Mouse (Mus musculus) large intestine, adult 2 months (tissue): ENCODE results near the gene 1110004F10Rik. TPM values are rescaled to one million over a fixed set of nuclear protein-coding genes. Genes with fewer than 3 reads are reported as not detected.
"Not testable (repeated sequence)": the region's sequence is repeated elsewhere in the genome, so short reads cannot be mapped to it uniquely, and the experiment has no call there.

Source experiments
- DNase-seq: peaks from one replicate; pipeline ENCODE4 v3.0.0-alpha.2; 2012; ENCODE audit warnings: low read depth, low spot score
- WGBS: fragments of 180-500 bp; shearing (Covaris S2); methylation state at CpG from one replicate; pipeline ENCODE4 v1.1.7; 2018; 5-methylcytosine and 5-hydroxymethylcytosine counted together
- polyA plus RNA-seq: library from polyadenylated mRNA; depleted of rRNA; stranded (reverse); fragments of >200 nt; gene quantifications from 2 replicates; pipeline ENCODE4 v1.2.3, GENCODE M21; 2012; rRNA removed

1110004F10Rik gene
- polyA plus RNA-seq: 31.2 and 31.5 TPM in 2 replicates

DNA sequence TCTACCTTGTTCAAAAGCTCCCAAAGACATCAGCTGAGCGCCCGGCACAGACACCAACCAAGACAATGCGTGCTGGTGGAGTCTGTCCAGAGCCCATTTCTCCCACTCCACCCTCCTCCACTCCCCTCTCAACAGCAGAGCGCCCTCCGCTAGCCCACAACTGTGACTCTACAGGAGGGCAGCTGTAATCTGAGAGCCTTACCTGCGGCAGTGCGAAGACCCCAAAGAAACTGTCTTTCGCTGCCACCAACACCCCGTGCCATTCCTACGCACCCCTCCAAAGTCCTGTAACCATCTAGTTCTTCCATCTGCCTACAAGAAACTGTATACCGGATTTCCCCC is at the start of gene 1110004F10Rik:
1110004F10Rik (plus strand) TSS at position 202 of the 342 bp plus-strand sequence.
- 4% methylated on average over 11 of the region's 11 CpGs for WGBS
- no peak for DNase-seq

GRCm38 (mm10) chr7:116002726-116003125 is 36.5 kb upstream of the 1110004F10Rik start:
- 86% methylated on average over 4 of the region's 4 CpGs for WGBS
- DNase-seq: no peak

DNA sequence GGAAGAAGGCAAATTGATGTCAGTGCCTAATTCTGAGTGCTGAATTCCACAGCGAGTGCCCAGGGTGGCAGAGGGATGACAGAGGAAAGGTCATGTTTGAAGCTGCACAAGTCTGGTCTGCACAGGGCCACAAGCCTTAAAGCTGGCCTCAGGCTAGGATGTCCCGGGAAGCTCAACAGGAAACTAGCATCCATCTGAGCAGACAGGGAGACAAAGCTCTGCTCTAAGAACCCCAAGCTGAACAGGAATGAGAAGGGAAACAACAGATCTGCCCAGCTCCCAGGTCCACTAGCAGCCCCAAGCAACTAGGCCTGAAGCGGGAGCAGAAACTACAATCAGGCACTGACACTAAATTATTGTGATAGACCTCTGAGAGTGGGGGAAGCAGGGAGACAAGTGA is 9.2 kb upstream of the 1110004F10Rik start:
- WGBS: 89% methylated on average over 3 of the region's 3 CpGs
- no peak for DNase-seq

- DNase-seq: no peak
- 74% methylated on average over 26 of the region's 26 CpGs for WGBS
Observed at GRCm38 (mm10) chr7:116030597-116031387, 8.4 kb upstream of the 1110004F10Rik start.

DNA sequence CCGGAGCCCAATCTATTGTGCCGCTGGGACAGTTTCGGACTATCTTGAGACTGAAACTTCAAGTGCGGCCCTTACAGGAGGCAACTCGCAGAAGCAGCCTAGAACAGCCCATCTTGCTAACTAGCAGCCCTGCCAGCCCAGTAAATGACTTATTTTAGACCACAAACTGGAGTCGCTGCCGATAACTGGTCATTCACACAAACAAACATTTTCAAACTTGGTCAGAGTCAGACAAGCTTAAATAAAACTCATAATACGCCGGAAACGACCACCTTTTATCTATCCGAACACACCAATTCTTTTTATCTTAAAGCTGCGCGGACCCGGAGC is 7.8 kb upstream of the 1110004F10Rik start:
- whole genome bisulfite sequencing: 16% methylated on average over 14 of the region's 14 CpGs
- no peak for DNase-seq

- DNase-seq: no peak
- WGBS: 1% methylated on average over 65 of the region's 65 CpGs
Observed at GRCm38 (mm10) chr7:116031718-116032595, 7.2 kb upstream of the 1110004F10Rik start.

- WGBS: under 1% methylated on average over 11 of the region's 11 CpGs
- DNase-seq: no peak
Observed at GRCm38 (mm10) chr7:116032596-116033307, 6.4 kb upstream of the 1110004F10Rik start.

DNA sequence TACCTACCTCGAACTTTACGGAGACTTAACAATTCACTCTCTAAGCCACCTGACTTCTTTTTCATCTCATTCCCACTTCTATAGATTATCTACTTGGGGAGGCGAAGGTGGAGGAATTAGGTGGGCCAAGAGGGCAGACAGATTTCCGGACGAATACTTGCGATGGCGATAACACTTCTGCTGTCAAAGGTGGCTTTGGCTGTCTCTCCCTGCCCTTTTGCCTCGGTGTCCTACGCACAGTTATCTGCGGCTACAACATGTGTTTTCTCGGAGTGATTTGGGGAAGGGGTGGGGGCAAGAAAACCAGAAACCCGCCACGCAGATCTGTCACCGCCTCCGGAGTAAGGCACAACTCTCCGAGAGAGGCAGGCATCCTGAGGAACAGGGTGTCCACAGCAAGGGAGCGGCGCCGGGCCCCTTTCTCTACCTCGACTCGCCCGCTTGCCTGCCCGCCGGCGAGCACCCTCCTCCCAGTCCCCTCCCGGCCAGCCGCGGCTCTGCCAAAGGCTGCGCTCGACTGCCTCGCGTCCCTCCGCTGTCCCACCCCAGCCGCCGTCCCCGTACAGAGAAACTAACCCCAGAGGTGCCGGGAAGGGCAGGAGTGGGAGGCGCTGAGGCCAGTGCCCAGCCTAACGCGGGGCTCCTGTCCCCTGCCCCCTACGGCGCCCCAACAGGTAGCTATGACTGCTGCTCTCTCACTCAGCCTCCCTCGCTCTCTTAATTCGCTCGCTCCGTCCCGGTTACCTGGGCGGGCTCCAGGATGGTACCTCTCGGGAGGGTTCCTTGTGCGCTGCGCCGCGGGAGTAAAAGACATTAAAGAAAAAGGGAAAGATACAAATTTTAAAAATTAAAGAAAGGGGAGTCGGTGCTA is 5.6 kb upstream of the 1110004F10Rik start:
- DNase-seq: no peak
- WGBS: under 1% methylated on average over 54 of the region's 54 CpGs

DNA sequence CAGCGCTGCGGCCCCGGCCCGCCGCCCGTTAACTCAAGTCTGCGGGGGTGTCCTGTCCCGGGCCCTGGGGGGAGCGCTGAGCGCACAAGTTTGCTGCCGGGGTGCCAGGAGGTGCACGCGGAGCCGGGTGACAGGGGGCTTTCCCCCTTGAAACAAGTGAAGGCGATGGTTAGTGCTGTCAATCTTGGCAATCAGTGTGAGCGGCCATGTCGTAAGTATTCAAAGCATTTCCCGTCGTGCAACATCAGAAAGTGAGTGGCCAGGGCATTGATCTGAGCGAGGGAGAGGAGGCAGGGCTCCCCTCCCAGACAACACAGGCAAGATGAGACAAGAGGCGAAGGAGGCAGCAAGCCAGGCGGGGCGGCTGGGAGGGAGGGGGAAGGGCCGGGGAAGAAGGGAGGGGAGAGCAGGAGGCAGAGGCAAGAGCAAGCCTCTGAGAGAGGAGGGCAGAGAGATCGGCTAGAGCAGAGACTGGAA is 4.9 kb upstream of the 1110004F10Rik start:
- DNase-seq: no peak
- WGBS: 2% methylated on average over 25 of the region's 25 CpGs

DNA sequence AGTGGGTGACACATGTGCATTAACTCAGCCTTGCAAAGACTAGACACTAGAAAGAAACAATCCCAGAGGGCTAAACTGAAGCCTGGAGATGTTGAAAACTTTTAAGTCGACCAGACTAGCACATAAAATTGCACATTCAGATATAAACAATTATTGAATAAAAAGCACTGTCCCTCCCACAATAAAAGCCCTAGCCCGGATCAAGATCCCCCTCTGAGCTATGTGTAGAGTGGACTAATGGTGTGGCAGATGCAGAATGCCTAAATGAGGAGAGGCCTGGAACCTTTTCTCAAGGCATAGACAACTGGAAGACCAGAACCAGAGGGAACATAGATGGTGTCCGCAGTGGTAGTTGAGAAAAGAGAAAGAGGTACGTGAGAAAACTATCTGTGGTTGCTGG is 3.7 kb upstream of the 1110004F10Rik start:
- WGBS: 85% methylated on average over 4 of the region's 4 CpGs
- DNase-seq: no peak

GRCm38 (mm10) chr7:116036591-116037555 is 2.3 kb upstream of the 1110004F10Rik start:
- WGBS: 72% methylated on average over 18 of the region's 18 CpGs
- no peak for DNase-seq

- DNase-seq: no peak
- WGBS: 17% methylated on average over 13 of the region's 13 CpGs
Observed at GRCm38 (mm10) chr7:116038024-116038423, 1.2 kb upstream of the 1110004F10Rik start.

DNA sequence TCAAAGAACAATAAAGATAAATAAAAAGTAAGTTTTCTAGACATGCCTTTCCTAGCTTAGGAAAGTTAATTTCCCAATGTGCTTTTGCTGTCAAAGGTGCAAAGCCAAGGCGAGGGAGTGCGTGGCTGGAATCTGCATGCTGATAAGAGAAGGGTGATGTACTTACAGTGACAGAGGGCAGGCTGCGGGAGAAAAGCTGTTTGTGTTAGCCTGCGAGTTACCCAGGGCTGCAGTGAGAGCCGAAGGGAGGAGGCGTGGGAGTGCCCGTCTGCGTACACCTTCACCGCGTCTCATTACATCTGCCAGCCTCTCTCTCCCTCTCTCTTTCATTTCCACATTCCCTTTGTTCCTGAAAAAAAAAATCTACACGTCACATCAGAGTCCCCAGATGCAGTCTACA is 686 bp upstream of the 1110004F10Rik start, which contains the start of gene Sox6:
Sox6 (minus strand) TSS at position 286 of the 400 bp plus-strand sequence.
- no peak for DNase-seq
- WGBS: 5% methylated on average over 11 of the region's 11 CpGs

GRCm38 (mm10) chr7:116039538-116040466 is 605 bp downstream of the 1110004F10Rik start:
- no peak for DNase-seq
- under 1% methylated on average over 48 of the region's 48 CpGs for WGBS

DNA sequence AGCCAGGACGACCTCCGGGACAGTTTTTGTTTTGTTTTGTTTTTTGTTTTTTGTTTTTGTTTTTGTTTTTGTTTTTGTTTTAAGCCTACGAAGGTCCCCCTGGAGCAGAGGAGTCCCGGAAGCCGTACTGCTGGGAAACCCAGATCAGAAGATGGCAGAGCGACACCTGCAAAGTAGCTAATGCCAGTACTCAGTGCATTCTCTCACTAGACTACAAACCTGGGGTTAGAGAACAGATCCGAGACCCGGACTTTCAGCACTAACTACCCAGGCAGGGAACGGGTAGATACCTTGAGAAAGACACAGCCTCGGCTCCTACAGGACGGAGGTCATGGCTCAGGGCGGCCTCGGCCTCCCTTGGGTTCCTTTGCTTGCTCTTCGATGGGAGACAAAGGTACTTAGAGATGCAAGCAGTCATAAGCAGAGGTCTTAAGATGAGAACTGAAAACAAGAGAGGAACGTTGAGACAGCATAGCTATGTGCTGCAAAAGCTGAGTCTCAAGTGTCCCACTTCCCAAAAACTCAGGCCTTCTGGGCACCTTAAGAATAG is 1.3 kb downstream of the 1110004F10Rik start:
- WGBS: 35% methylated on average over 15 of the region's 15 CpGs
- no peak for DNase-seq

DNA sequence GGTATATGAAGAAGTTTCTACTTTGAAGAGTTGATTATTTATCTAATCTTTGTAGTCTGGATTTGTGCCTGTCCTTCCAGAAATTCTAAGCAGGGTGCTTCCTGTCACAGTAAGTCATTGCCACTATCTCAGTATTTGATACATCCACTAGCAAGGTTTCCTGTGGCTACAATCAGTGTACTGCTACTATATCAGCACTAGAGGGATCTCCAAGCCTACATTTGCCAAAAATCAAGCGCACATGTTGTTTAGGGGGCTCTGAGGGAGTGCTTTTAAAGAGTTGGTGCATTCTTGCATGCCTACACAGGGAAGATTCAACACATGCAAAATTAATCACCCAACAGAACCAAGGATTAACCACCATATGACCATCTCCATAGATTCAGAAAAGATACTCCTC is 21.5 kb downstream of the 1110004F10Rik start:
- WGBS: 55% methylated on average over 1 of the region's 1 CpGs
- no peak for DNase-seq

DNA sequence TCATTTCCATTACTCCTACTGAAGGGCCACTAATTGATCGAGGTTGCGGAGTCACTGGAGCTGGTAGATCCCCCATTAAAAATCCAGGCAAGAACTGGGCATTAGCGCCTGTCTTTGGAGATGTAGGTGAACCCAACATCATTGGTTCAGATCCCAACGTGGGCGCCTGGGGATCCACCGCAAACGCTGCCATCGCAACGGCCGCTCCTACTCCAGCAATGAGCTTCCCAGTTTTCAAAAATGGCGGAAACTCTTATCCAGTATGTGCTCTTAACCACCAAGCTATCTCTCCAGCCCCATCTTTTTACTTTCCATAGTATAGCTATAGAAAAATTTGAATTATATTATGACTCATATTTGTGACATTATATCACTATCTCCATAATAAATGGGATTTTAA is 45.2 kb downstream of the 1110004F10Rik start, which contains the start of gene Gm4353:
Gm4353 (minus strand) TSS at position 270 of the 400 bp plus-strand sequence.
- 95% methylated on average over 11 of the region's 11 CpGs for WGBS
- DNase-seq: not testable (repeated sequence)
